Mouse (Mus musculus) kidney, adult 2 months (tissue): ENCODE results near the gene Evi2b.

Experiments
- CTCF ChIP-seq: fragments of 200-500 bp; conservative IDR thresholded peaks from 2 replicates; pipeline ENCODE4 v1.5.1; 2011; ENCODE audit warnings: low read depth, mild to moderate bottlenecking, control low read depth, low read length, moderate library complexity, mixed read lengths; ENCODE audit not compliant: insufficient read depth, insufficient read length
- POLR2A ChIP-seq: fragments of 200-500 bp; IDR thresholded peaks from one replicate; pipeline ENCODE4 v1.6.1; 2011; ENCODE audit warnings: low read depth, low read length, control low read depth

- no peak for TF ChIP-seq POLR2A
- no peak for TF ChIP-seq CTCF
These were observed 7.9 kb upstream of the Evi2b start for GRCm38 (mm10) chr11:79531485-79531884.
